Mouse (Mus musculus) bone marrow, adult 2 months (tissue): Measurements from ENCODE around the gene AC140267.1. TPM values are rescaled to one million over a fixed set of nuclear protein-coding genes. Genes with fewer than 3 reads are reported as not detected.

Experiments used
- H3K27ac ChIP-seq: fragments of 200-500 bp; 2 replicates; pipeline ENCODE4 v1.5.1; 2012; ENCODE audit warnings: low read depth, mild to moderate bottlenecking, control low read depth, inconsistent platforms, low read length; ENCODE audit not compliant: control insufficient read depth, poor library complexity, insufficient read depth
- H3K4me1 ChIP-seq: fragments of 200-500 bp; 2 replicates; pipeline ENCODE4 v1.6.1; 2011; ENCODE audit warnings: low read length; ENCODE audit not compliant: control insufficient read depth, insufficient read depth
- H3K4me3 ChIP-seq: fragments of 200-500 bp; replicated peaks from 2 replicates; pipeline ENCODE3; 2011; ENCODE audit warnings: mild to moderate bottlenecking, low read depth, low read length, control low read depth; ENCODE audit not compliant: control insufficient read depth
- CTCF ChIP-seq: fragments of 200-500 bp; IDR thresholded peaks from 2 replicates; pipeline ENCODE4 v1.5.1; 2011; ENCODE audit warnings: low read length, control low read depth; ENCODE audit not compliant: control insufficient read depth, insufficient read depth
- POLR2A ChIP-seq: fragments of 200-500 bp; IDR thresholded peaks from 2 replicates; pipeline ENCODE4 v1.6.1; 2011; ENCODE audit warnings: low read depth, mild to moderate bottlenecking, control low read depth, low read length, borderline replicate concordance; ENCODE audit not compliant: control insufficient read depth
- WGBS: fragments of 180-500 bp; shearing (Covaris S2); methylation state at CpG from one replicate; pipeline ENCODE4 v1.1.7; 2018; 5-methylcytosine and 5-hydroxymethylcytosine counted together
- polyA plus RNA-seq: library from polyadenylated mRNA; stranded (reverse); fragments of >200 nt; gene quantifications from 2 replicates; pipeline ENCODE4 v1.2.4, GENCODE M21; 2011; ENCODE audit warnings: low replicate concordance; ENCODE audit not compliant: missing spikeins, insufficient read depth, insufficient read length

Gene AC140267.1
- polyA plus RNA-seq, 1 experiment, result not detected

- 69% methylated on average over 8 of the region's 8 CpGs for WGBS
- Histone ChIP-seq H3K27ac (no peak overlapping the region), H3K4me3 (no peak overlapping the region), H3K4me1 (peaks cover 4% of the 10 kb centered on the region; the same call in 1 of the 2 replicates)
- no peak for TF ChIP-seq CTCF
Observed at GRCm38 (mm10) chr15:80221031-80221430, 14.6 kb upstream of the AC140267.1 start.

DNA sequence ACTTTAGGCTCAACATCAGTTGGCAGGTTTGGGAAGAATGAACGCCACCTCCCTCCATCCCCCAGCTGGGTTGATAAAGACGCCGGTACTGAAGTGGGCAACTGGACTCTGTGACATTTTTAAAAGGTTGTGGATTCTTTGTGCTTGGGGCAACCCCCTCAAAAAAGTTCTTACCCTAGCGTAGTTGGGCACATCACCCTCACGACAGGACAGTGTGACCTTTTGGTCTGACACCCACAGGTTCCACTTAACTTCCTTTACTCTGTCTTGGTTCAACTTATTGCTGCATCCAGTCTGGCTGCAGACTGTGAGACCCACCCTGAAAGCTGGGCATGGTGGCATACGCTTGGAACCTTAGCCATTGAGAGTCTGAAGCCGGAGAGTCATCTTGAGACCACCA is 11.9 kb upstream of the AC140267.1 start:
- Histone ChIP-seq H3K4me1 (peaks cover 3% of the 10 kb centered on the region; the same call in 1 of the 2 replicates), H3K27ac (no peak overlapping the region), H3K4me3 (no peak overlapping the region)
- no peak for TF ChIP-seq POLR2A
- no peak for TF ChIP-seq CTCF
- 80% methylated on average over 7 of the region's 7 CpGs for WGBS

DNA sequence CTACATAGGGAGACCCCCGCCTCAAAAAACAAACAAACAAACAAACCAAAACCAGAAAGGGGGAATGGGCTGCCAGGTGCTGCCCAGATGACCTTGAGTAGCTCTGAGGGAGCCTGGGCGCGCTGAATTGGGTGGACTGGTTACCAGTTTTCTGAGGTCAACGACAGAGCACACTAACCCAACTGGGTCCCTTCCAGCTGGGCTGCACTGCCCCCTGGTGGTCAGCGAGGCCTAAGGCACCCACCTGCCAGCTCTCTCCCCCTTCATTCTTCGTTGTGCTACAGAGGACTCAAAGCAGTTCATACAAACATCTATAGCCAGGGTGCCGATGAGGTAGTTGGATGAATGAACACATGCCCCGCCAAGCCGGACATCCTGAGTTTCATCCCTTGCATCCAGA is 10.4 kb upstream of the AC140267.1 start:
- H3K4me3 ChIP-seq, result no peak overlapping the region
- WGBS, result 25% methylated on average over 9 of the region's 9 CpGs
- H3K27ac ChIP-seq, result no peak overlapping the region
- TF ChIP-seq POLR2A (peak; percentile 43; the same call in 1 of the 2 replicates), CTCF (peak; percentile 95)
- no peaks in the 10 kb centered on the region for H3K4me1 ChIP-seq

DNA sequence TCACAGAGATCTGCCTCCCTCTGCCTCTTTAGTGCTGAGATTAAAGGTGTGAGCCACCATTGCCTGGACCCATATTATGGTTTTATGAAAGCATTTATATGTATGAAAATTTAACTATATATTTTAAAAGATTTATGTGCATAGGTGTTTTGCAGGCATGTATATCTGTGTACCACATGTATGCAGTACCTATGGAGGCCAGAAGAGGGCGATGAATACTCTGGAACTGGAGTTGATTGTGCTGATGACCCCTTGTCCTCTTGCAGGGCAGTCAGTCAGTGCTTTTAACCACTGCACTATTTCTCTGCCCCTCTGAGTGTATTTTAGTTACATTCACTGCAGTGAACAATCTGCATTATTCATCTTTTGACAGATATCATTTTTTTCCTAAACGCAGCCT is 9.8 kb upstream of the AC140267.1 start:
- WGBS, result 47% methylated on average over 2 of the region's 2 CpGs
- H3K4me1 ChIP-seq, result no peaks in the 10 kb centered on the region
- peak; percentile 45 for TF ChIP-seq CTCF
- TF ChIP-seq POLR2A, result no peak
- no peak overlapping the region for H3K4me3 ChIP-seq
- no peak overlapping the region for H3K27ac ChIP-seq

DNA sequence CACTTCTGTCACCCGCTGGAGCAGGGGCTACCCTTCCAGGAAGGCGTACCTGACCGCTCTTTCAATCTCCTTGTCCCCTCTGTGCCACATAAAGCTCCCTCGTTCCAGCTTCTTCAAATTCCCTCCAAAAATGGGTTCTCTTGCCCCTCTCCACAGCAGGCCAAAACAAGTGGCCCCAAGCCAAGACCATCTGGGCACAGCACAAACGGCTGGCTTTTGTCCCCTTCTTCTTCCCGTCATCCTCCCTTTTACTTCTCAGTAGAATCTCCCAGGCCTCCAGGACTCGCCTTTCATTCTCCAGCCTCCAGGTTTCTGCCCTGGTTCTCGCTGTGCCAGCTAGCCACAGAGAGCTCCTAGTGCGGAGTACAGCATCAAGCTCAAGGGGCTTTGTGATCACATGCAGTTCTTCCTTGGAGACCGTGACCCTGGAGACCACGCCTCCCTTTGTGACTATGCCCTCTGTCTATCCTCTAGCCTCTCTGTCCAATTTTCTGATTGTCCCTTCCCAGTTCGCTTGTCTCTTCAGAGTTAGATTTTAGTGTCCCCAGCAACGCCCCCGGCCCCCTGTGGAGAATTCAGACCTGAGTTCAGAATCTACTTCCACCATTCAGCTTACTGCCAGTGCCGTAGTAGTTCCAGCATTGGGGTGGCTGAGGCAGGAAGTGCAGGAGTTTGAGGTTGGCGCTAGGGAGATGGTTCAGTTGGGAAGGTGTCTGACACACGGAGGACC is 7.4 kb upstream of the AC140267.1 start:
- WGBS, result 79% methylated on average over 17 of the region's 17 CpGs
- no peak overlapping the region for H3K4me3 ChIP-seq
- H3K27ac ChIP-seq, result no peak overlapping the region
- TF ChIP-seq CTCF (no peak), POLR2A (no peak)
- H3K4me1 ChIP-seq, result no peaks in the 10 kb centered on the region

GRCm38 (mm10) chr15:80232331-80232730 is 3.3 kb upstream of the AC140267.1 start:
- H3K27ac ChIP-seq, result no peak overlapping the region
- no peaks in the 10 kb centered on the region; the same call in 1 of the 2 replicates for H3K4me1 ChIP-seq
- no peak for TF ChIP-seq CTCF
- WGBS, result 87% methylated on average over 2 of the region's 2 CpGs
- H3K4me3 ChIP-seq, result no peak overlapping the region

GRCm38 (mm10) chr15:80233053-80233452 is 2.6 kb upstream of the AC140267.1 start:
- no peaks in the 10 kb centered on the region; the same call in 1 of the 2 replicates for H3K4me1 ChIP-seq
- H3K4me3 ChIP-seq, result no peak overlapping the region

GRCm38 (mm10) chr15:80233733-80234509 is 1.7 kb upstream of the AC140267.1 start, which contains the start of gene Mief1:
Gene Mief1, plus strand, starts transcription at chr15:80234018.
- Histone ChIP-seq H3K4me3 (peak within 1 kb of the TSS; percentile 82), H3K27ac (peak within 1 kb of the TSS; percentile 66), H3K4me1 (no peaks in the 10 kb centered on the region; the same call in 1 of the 2 replicates)
- WGBS, result under 1% methylated on average over 64 of the region's 67 CpGs
- TF ChIP-seq CTCF (0 out of 2 replicates have a peak, but pooled peaks have one; percentile 14), POLR2A (peak; percentile 59; the same call in 1 of the 2 replicates)

More at GRCm38 (mm10) chr15:80233053-80233452, 2.6 kb upstream of the AC140267.1 start:
- no peak overlapping the region for H3K27ac ChIP-seq
- 74% methylated on average over 4 of the region's 4 CpGs for WGBS
- TF ChIP-seq POLR2A (no peak), CTCF (no peak)
